Mouse (Mus musculus) stomach, postnatal 0 days (tissue): ENCODE data around the gene Bet1l.

Source experiments
- CTCF ChIP-seq: IDR thresholded peaks from 2 replicates; pipeline ENCODE4 v1.5.1; 2016; ENCODE audit warnings: antibody characterized with exemption, low read depth, mild to moderate bottlenecking, moderate library complexity
- EP300 ChIP-seq: optimal IDR thresholded peaks from 2 replicates; pipeline ENCODE3; 2016; ENCODE audit warnings: antibody characterized with exemption

DNA sequence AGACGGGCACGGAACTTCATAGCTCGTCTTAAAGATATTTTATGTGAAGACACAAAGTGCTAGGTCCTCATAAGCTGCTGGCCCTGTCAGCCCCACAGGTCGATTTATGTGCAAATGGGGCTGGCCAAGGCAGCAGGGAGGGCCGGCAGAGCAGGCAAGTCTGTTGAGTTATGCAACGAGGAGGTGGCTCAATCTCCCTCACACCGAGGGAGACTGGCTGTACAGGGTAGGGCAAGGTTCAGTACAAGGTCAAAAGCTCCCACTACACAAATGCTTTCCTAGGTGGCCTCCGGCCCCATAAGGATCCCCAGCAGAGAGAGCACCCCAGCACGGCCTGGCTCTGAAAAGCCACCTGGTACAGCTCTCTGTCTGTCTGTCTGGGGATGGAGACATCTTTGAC lies 4.0 kb downstream of the Bet1l start:
- TF ChIP-seq EP300 = no peak
- no peak for TF ChIP-seq CTCF
